In the genomic region with DNA sequence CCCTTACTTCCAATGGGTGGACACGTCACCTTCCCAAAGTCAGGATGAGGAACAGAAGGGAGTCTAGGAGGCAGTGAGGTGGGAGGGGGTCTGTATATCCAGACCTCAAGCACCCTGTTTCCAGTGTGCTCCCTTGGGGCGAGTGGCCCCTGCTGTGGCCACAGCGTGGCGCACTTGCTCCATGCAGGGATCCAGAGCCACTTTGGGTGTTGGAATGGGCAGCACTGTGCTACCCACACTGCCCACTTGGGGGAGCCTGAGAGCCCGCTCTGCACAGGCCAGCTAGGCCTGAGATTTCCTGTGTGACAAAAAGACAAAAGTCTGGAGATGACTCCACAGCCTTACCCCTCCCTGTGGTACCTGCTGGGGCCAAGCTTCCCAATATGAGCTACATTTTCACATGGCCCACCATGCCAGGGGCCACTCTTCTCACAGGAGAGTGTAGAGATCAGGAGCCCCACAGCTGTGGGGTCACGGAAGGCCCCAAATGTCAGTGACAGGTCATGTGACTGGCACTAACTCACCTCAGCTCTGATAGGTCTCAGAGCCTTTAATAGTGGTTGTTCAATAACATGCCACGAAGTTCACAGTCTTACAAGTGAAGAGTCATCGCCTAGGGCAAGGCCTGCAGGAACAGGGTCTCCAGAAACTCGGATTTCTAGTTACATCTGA, we compare ENCODE assay signal across 9 mouse cellular contexts. TPM values are rescaled to one million over a fixed set of nuclear protein-coding genes. Genes with fewer than 3 reads are reported as not detected.
DNase-seq lines count a peak whose midpoint lies in the region; ATAC-seq and TF ChIP-seq lines count a peak whose summit lies in the region.
"Had no signal": no experiment of that assay in that cellular context is flagged by ENCODE, and none has a peak within 500 bp of the region (broad histone marks: within the 10 kb centered on the region; RNA-seq: fewer than 3 reads in every experiment).

No protein-coding gene starts in this region.

- 34% methylated on average over 9 of the region's 9 CpGs for WGBS in forebrain, embryonic 13.5 days
- 37% methylated on average over 9 of the region's 9 CpGs for whole genome bisulfite sequencing in large intestine, adult 2 months
- WGBS in liver, embryonic 16.5 days (ENCODE audit: insufficient replicate concordance), result 30% methylated on average over 9 of the region's 9 CpGs
- 34% methylated on average over 9 of the region's 9 CpGs for WGBS in neural tube, embryonic 14.5 days

- H3K27ac ChIP-seq in forebrain, embryonic 13.5 days, result no peak overlapping the region
- H3K27ac ChIP-seq in liver, embryonic 16.5 days (ENCODE audit: low read length), result no peak overlapping the region
- H3K27ac ChIP-seq in neural tube, embryonic 14.5 days (ENCODE audit: low read depth, low read length), result no peak overlapping the region
- H3K27ac ChIP-seq in testis, adult 2 months (ENCODE audit: control insufficient read depth, insufficient read depth, low read depth, low read length), result no peak overlapping the region
- H3K27ac ChIP-seq: macrophage had no signal

- no peak overlapping the region for H3K4me2 ChIP-seq in forebrain, embryonic 13.5 days
- no peak overlapping the region for H3K4me2 ChIP-seq in liver, embryonic 16.5 days (ENCODE audit: low read depth, low read length)
- H3K4me2 ChIP-seq in neural tube, embryonic 14.5 days (ENCODE audit: low read depth, low read length), result no peak overlapping the region

- peak; percentile 91 for ATAC-seq in forebrain, embryonic 13.5 days
- peak; percentile 59; the same call in 1 of the 2 replicates for ATAC-seq in liver, embryonic 16.5 days (ENCODE audit: low read depth)
- ATAC-seq in neural tube, embryonic 14.5 days (ENCODE audit: low read depth), result peak; percentile 88

- TF ChIP-seq CTCF in E14TG2a.4 (conservative IDR thresholded peaks at IDR 0.05; ENCODE audit: low read length), result peak; percentile 100
- TF ChIP-seq CTCF in testis, adult 2 months (IDR thresholded peaks at IDR 0.05; ENCODE audit: control insufficient read depth, insufficient read depth, insufficient replicate concordance, low read depth, low read length), result peak; percentile 98

- no peaks in the 10 kb centered on the region for H3K9me3 ChIP-seq in E14TG2a.4 (ENCODE audit: low read length)
- H3K9me3 ChIP-seq in forebrain, embryonic 13.5 days (replicated peaks), result no peaks in the 10 kb centered on the region
- no peaks in the 10 kb centered on the region for H3K9me3 ChIP-seq in liver, embryonic 16.5 days (replicated peaks; ENCODE audit: control insufficient read depth, low read length)
- no peaks in the 10 kb centered on the region for H3K9me3 ChIP-seq in neural tube, embryonic 14.5 days (ENCODE audit: control insufficient read depth, low read length)

- H3K4me3 ChIP-seq in E14TG2a.4 (replicated peaks; ENCODE audit: low read length), result no peak overlapping the region
- H3K4me3 ChIP-seq in forebrain, embryonic 13.5 days, result no peak overlapping the region
- no peak overlapping the region for H3K4me3 ChIP-seq in liver, embryonic 16.5 days (ENCODE audit: low read depth, low read length)
- H3K4me3 ChIP-seq in neural tube, embryonic 14.5 days (ENCODE audit: low read depth, low read length), result no peak overlapping the region
- no peak overlapping the region for H3K4me3 ChIP-seq in testis, adult 2 months (ENCODE audit: control insufficient read depth, low read depth, low read length)

- no peak overlapping the region for H3K9ac ChIP-seq in forebrain, embryonic 13.5 days
- H3K9ac ChIP-seq in liver, embryonic 16.5 days (ENCODE audit: low read depth, low read length), result no peak overlapping the region
- H3K9ac ChIP-seq in neural tube, embryonic 14.5 days (replicated peaks; ENCODE audit: low read depth, low read length), result no peak overlapping the region

- no peak for TF ChIP-seq POLR2A in testis, adult 2 months (IDR thresholded peaks at IDR 0.05; ENCODE audit: control insufficient read depth, low read depth, low read length)

- H3K4me1 ChIP-seq in E14TG2a.4 (replicated peaks; ENCODE audit: low read depth, low read length), result peaks cover 8% of the 10 kb centered on the region
- H3K4me1 ChIP-seq in forebrain, embryonic 13.5 days, result no peaks in the 10 kb centered on the region
- no peaks in the 10 kb centered on the region for H3K4me1 ChIP-seq in liver, embryonic 16.5 days (ENCODE audit: control insufficient read depth, low read depth, low read length)
- H3K4me1 ChIP-seq in neural tube, embryonic 14.5 days (ENCODE audit: control insufficient read depth, insufficient read depth, low read length), result no peaks in the 10 kb centered on the region
- no peaks in the 10 kb centered on the region for H3K4me1 ChIP-seq in testis, adult 2 months (ENCODE audit: control insufficient read depth, insufficient read depth, low read length)

- intact Hi-C loops in heart, postnatal 14 days (cut with DNase I), result loop anchor here (1.0 to 2.0 kb wide), 2 partner anchors 172 to 313 kb away; no protein-coding TSS in a partner anchor

- H3K27me3 ChIP-seq in E14TG2a.4 (ENCODE audit: insufficient read depth, low read length), result peaks cover 10% of the 10 kb centered on the region
- H3K27me3 ChIP-seq in forebrain, embryonic 13.5 days, result peaks cover 46% of the 10 kb centered on the region
- no peaks in the 10 kb centered on the region; the same call in 1 of the 2 replicates for H3K27me3 ChIP-seq in liver, embryonic 16.5 days (ENCODE audit: control insufficient read depth, insufficient read depth, low read depth, low read length)
- H3K27me3 ChIP-seq in neural tube, embryonic 14.5 days (ENCODE audit: control insufficient read depth, insufficient read depth, low read length), result no peaks in the 10 kb centered on the region
- H3K27me3 ChIP-seq in testis, adult 2 months (ENCODE audit: control insufficient read depth, insufficient read depth, low read length), result no peaks in the 10 kb centered on the region

- DNase-seq in c-Kit-positive CD71-positive TER-119-positive erythroid progenitor cells, embryonic 14.5 days (ENCODE audit: low spot score), result peak; percentile 72
- DNase-seq in heart, postnatal 14 days, result peak; percentile 92 to 97
- peak; percentile 57 for DNase-seq in large intestine, adult 2 months (ENCODE audit: low read depth, low spot score)

- peaks cover 4% of the 10 kb centered on the region for H3K36me3 ChIP-seq in E14TG2a.4 (ENCODE audit: insufficient read depth, low read length)
- 0 out of 2 replicates have a peak, but pooled peaks cover 4% of the 10 kb centered on the region for H3K36me3 ChIP-seq in forebrain, embryonic 13.5 days (ENCODE audit: poor library complexity, severe bottlenecking)
- no peaks in the 10 kb centered on the region for H3K36me3 ChIP-seq in liver, embryonic 16.5 days (ENCODE audit: control insufficient read depth, insufficient read depth)
- H3K36me3 ChIP-seq in neural tube, embryonic 14.5 days (ENCODE audit: control insufficient read depth, insufficient read depth, low read length), result no peaks in the 10 kb centered on the region
- H3K36me3 ChIP-seq in testis, adult 2 months (ENCODE audit: control insufficient read depth, insufficient read depth, low read length), result no peaks in the 10 kb centered on the region

RNA-seq across cellular contexts. Expression of gene Hif1an, which starts 20.1 kb away (rescaled TPM):
- polyA plus RNA-seq in forebrain, embryonic 13.5 days (2015; fragmentation: Nextera tagmentation; extraction: Ambion mirVana), result 32.5 and 37.2 TPM in 2 replicates
- total RNA-seq in heart, postnatal 14 days (2021), result 10 to 100 TPM; 51.8 to 53.5 TPM
- 14.8 and 16.6 TPM in 2 replicates for polyA plus RNA-seq in large intestine, adult 2 months (2012; rRNA removed)
- polyA plus RNA-seq in liver, embryonic 16.5 days (2015; fragmentation: Nextera tagmentation; extraction: Ambion mirVana), result 11.2 and 11.3 TPM in 2 replicates
- 21.0 and 28.2 TPM in 2 replicates for polyA plus RNA-seq in neural tube, embryonic 14.5 days (2014; fragmentation: Nextera tagmentation; extraction: Ambion mirVana)
- polyA plus RNA-seq in testis, adult 2 months (2012; rRNA removed), result 17.0 and 19.2 TPM in 2 replicates

RNA-seq across cellular contexts. Expression of gene Ndufb8, which starts 27.5 kb away (rescaled TPM):
- 441 and 467 TPM in 2 replicates for polyA plus RNA-seq in forebrain, embryonic 13.5 days (2015; fragmentation: Nextera tagmentation; extraction: Ambion mirVana)
- total RNA-seq in heart, postnatal 14 days (2021), result 1,000 to 10,000 TPM; 1,711 to 1,762 TPM
- 609 and 634 TPM in 2 replicates for polyA plus RNA-seq in large intestine, adult 2 months (2012; rRNA removed)
- polyA plus RNA-seq in liver, embryonic 16.5 days (2015; fragmentation: Nextera tagmentation; extraction: Ambion mirVana), result 282 and 291 TPM in 2 replicates
- polyA plus RNA-seq in neural tube, embryonic 14.5 days (2014; fragmentation: Nextera tagmentation; extraction: Ambion mirVana), result 678 and 806 TPM in 2 replicates
- 614 and 616 TPM in 2 replicates for polyA plus RNA-seq in testis, adult 2 months (2012; rRNA removed)

RNA-seq across cellular contexts. Expression of gene Gm20538, which starts 30.1 kb away (rescaled TPM):
- not detected in 2 replicates for polyA plus RNA-seq in forebrain, embryonic 13.5 days (2015; fragmentation: Nextera tagmentation; extraction: Ambion mirVana)
- not detected for total RNA-seq in heart, postnatal 14 days (2021)
- not detected in 2 replicates for polyA plus RNA-seq in large intestine, adult 2 months (2012; rRNA removed)
- polyA plus RNA-seq in liver, embryonic 16.5 days (2015; fragmentation: Nextera tagmentation; extraction: Ambion mirVana), result not detected in 2 replicates
- polyA plus RNA-seq in neural tube, embryonic 14.5 days (2014; fragmentation: Nextera tagmentation; extraction: Ambion mirVana), result not detected in 2 replicates
- not detected in 2 replicates for polyA plus RNA-seq in testis, adult 2 months (2012; rRNA removed)
- polyA plus RNA-seq: macrophage had no signal

RNA-seq across cellular contexts. Expression of gene Sec31b, which starts 37.1 kb away (rescaled TPM):
- 0.15 and 0.40 TPM in 2 replicates for polyA plus RNA-seq in forebrain, embryonic 13.5 days (2015; fragmentation: Nextera tagmentation; extraction: Ambion mirVana)
- 1 to 10 TPM; 4.7 to 5.2 TPM for total RNA-seq in heart, postnatal 14 days (2021)
- 0.68 and 1.0 TPM in 2 replicates for polyA plus RNA-seq in large intestine, adult 2 months (2012; rRNA removed)
- polyA plus RNA-seq in liver, embryonic 16.5 days (2015; fragmentation: Nextera tagmentation; extraction: Ambion mirVana), result 0.32 and 0.51 TPM in 2 replicates
- 0.17 and 0.40 TPM in 2 replicates for polyA plus RNA-seq in neural tube, embryonic 14.5 days (2014; fragmentation: Nextera tagmentation; extraction: Ambion mirVana)
- polyA plus RNA-seq in testis, adult 2 months (2012; rRNA removed), result 3.2 and 3.3 TPM in 2 replicates
